Mouse (Mus musculus): ENCODE results near the gene Il2rb.

Il2rb gene

DNA sequence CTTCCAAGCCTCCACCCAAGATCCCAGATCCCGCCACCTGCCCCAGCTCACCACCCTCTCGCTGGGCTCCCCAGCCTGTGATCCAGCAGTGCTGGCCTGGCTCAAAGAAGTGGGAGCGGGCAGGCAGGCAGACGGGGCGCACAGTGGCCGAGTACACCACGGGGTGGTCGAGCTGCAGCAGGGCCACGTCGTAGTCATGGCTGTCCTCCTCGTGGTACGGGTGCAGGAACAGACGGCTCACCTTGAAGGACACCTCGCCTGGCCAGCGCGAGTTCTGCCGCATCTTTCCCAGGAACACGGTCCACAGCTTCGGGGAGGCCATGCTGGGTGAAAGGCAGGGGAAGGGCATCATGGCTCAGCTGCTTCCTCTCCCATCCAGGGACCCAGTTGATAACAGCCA, 52.8 kb downstream of the Il2rb start:
- DNase-seq, result no peak

DNA sequence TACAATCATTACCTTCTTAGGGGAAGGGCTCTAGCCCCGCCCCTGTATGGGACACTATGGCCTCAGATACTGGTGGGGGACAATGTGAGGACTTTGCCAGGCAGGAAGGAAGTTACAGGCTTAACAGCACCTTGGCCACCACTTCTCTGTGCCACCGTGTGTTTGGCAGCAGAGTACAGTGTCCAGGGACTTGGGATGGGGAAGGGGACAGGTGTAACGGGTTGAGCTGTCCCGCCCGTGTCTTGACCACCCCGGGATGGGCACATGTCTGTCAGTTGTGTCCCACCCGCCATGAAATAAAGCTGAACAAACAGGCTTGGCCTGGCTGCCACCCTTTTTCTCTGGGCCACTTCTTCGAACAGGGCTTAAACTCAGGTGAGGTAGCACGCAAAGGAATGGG, 56.1 kb downstream of the Il2rb start:
- no peak for DNase-seq

DNA sequence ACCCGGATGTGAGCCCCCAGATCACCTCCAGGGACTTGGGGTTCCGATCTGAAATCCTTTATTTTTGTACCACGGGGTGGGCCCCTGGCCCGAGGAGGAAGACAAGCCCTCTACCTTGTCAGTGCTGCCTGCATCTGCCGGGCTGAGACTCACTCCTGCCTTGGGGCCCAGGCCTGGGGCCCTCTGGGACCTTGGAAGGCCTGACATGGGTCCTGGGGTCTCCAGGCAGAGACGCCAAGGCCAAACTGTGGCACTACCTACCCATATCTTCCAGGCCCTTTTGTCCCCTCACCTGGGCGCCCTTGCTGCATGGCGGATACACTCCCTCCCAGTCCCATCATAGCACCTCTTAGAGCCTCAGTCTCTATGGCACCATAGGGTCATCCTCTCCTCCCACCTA, 56.6 kb downstream of the Il2rb start:
- DNase-seq, result no peak

DNA sequence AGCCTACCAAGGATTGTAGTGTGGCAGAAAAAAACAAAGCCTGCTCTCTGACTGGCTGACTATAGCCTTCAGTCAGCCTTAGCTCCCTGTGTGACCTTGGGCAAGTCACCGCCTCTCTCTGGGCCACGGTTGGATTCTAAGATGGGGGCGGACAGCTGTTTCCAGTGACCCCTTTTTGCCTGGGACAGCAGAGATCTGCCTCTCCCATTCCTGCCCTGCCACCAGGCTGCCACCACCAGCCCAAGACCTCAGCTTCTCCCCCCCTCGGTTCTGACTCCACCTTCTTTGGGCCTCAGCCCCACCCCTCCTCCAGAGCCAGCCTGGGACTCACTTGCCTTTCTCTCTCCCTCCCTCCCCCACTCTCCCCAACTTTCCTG, 57.1 kb downstream of the Il2rb start:
- no peak for DNase-seq

DNA sequence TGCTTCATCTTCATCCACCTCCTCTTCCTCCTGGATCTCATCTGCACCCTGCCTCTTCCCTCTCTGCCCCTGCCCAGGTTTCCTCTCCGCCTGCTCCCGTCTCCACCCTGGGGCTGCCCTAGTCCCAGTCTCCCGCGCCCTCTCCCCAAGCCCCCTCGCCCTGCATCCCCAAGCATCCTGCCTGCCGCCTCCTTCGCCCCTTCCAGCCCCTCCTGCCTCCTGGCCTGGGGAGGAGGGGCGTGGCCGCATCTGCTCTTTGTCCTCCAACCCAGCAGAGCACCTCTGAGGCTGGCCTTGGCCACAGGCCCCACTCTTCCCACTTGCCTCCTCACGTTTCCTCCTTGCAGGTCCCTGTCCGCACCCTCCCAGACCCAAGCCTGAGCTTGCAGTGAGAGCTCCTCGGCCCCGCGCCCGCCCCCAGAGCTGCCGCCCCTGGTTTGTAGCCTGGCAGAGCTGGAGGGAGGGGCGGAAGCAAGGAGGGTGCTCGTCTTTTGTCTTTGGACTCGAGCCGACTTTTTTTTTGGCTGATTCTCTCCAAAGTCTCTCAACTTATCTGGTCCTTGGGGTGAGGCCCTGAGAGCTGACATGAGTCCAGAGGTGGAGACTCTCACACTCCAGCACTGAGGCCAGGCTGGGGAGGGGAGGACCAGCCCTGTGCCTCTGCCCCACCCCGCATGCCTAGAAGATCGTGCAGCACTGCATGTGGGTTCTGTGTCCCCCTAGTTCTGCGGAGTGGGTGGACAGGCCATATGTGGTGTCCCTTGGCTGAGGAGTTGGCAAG, 57.6 kb downstream of the Il2rb start:
- no peak for DNase-seq

DNA sequence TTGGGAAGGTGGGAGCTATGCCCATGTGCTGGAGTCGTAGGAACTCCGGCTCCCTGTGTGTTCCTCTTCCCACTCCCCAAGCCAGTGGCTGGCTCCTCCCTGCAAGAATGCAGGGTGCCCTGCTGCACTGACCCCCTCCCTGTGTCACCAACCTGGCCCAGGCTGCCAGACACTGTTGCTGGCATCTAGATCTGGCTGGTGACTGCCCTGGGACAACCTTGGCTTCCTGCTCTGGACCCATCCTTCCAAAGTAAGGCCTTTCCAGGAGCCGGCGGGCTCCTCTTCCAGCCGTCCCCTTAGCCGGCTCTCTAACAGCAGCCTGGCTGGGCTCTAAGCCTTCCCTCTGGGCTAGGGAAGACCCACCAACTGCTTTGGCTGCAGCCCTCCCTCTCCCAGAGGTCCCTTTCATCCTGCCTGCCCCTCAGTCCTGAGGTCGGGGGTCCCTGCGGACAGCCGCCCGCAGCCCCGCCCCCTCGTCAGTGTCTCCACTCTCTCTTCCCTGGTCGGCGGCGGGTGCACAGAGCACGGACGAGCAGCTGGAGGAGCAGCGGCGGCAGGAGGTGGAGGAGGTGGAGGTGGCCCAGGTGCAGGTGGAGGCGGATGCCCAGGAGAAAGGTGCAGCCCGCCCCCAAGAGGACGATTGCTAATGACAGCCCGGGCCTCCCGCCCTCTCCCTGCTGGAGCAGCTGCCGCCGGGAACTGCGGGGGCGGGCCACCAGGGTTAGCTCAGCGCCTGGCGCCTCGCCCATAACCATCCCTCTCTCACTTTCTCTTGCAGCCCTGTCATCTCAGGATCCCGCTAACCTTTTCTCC, 58.5 kb downstream of the Il2rb start:
- DNase-seq, result peak; percentile 31 to 38

DNA sequence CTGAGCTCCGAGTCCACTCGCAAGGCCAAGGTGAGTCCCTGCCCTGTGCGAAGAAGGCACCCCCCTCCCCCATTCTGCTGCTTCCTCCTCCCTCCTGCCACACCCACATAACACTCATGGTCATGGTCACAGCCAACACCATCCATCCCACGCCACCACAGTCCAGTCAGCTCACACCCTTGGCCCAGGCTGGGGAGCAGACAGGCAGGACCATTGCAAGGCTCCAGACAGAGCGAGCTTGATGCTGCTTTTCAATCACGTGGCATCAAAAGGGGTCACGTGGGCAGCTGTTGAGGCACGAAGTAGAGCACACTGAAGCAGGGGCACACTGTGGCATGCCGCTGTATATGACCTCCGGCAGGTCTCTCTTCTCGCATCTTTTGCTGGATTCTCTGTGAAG, 59.4 kb downstream of the Il2rb start:
- no peak for DNase-seq

DNA sequence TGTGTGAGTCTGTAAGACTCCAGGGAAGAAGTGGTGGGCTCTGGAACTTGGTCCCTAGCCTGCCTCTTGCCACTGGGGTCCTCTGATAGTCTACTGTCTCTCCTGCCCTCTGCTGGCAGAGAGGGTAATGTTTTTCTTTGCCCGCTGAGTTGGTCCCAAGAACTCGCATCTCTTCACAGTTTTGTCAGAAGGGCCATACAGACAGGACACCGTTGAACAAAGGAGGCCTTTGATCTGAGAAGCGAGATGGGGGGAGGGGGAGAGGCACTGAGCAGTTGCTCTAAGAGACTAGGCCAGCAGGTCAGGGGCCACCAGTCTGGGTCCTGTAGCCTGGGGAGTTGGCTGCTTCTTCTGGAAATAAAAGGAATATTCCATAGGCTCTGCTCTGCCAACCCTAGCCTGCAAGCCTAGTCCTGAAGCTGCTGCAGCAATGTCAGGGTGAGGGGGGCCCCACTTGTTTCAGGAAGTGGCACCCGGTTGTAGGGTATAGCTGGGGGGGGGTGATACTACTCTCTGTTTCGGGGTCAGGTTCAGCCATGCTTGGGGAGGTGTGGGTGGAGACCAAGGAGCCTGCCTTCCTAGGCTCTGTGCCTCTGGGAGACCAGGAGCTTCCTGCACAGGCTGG, 60.1 kb downstream of the Il2rb start:
- no peak for DNase-seq

DNA sequence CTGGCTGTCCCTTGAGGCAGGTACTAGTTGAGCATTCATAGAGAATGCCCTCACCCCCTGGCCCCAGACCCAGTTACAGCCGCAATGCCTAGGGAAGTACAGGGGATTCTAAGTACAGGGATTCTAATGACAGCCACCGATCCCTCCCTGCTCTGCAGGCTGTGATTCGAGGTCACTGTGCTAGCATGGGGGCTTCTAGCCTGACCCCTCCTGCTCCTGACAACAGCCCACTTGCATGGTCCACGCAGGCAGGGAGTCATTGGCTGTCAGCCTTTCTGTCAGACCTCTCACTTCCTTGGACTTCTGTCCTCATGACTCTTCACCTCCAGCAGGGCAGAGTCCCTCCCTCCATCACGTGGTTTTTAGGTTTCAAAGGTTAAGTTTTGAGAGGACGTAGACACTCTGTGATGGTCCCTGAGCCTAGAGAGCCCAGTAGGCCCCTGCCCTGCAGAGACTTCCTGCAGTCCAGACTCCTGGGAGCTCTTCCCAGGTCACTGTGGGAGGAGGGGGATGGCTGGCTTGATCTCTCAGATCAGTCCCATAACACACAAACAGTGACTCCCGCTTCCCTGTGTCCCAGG, 63.4 kb downstream of the Il2rb start:
- DNase-seq, result no peak

DNA sequence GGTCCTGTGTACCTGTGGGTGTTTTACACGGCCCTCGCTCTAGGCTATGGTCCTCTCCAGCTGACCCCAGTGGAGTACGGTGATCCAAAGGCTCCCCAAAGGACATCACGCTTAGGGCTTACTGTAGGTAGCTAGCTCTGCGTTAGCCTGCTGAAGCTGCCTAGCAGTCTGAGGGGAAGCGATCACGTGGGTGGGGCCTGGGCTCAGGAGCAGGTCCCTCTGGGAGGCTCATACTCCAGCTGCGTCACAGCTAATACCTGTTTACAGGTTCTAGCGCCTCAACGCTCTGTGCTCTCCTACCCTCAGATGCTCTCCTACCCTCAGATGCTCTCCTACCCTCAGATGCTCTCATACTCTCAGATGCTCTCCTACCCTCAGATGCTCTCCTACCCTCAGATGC, 64.2 kb downstream of the Il2rb start:
- no peak for DNase-seq

DNA sequence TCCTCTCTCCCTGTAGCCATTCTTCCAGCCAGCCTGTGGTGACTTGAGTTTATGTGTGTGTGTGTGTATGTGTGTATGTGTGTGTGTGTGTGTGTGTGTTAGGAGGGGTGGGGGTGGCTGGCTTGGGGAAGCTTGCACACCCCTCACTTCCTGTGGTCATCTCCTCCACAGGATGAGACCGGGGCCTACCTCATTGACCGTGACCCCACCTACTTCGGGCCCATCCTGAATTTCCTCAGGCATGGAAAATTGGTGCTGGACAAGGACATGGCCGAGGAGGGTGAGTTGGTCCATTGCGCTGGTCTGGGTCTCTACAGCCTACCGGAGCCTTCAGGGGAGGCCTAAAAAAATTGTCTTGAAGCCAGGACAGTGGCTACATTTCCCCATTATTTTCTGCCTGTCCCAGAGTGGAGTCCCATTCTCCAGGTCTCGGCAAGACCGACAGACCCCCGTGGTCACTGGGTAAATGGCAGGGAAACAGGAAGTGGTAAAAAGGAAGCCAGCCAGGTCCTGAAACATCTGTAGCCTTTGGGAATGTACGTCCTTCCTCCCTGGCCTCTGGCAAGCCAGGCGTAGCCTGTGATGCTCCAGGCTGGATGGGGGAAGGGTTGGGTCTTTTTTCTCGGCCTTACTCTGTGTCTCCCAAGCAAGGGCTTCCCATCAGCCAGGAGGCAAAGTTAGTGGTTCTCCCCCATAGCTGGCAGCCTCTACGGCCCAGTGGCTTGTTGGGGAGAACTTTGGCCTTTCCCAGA, 65.0 kb downstream of the Il2rb start:
- no peak for DNase-seq
